Comparison of ENCODE assay signal across 22 mouse cellular contexts in the genomic region with DNA sequence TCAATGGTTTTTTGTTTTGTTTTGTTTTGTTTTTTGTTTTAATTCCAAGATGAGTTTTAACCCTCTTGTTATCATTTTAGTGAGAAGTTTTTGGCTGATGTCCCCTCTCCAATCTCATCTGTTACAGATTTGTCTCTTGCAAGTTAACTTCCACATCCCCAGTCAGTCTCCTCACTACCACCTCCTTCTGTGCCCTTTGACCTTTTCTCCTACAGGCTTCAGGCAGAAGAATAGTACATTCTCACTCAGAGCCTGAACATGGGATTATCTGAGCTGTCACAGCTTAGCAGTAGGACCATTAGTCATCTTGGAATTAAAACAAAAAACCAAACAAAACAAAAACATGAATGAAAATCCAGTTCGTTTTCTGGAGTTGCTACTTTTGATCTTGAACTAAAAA.
"Had no signal": no experiment of that assay in that cellular context is flagged by ENCODE, and none has a peak within 500 bp of the region (broad histone marks: within the 10 kb centered on the region; RNA-seq: fewer than 3 reads in every experiment).

No protein-coding gene starts in this region.

- DNase-seq: kidney, postnatal 25 days; layer of hippocampus, postnatal 36 days; liver; lung, adult 18-20 months; right cerebral cortex, adult 18-20 months; right cerebral cortex, postnatal 14 days; right cerebral cortex, postnatal 4 days; thymus, adult 2 months; thymus, postnatal 14 days; thymus, postnatal 4 days had no signal

- H3K27me3 ChIP-seq: limb, embryonic 13.5 days; liver, embryonic 12.5 days; liver, embryonic 15.5 days; midbrain, embryonic 12.5 days; midbrain, embryonic 15.5 days; neural tube, embryonic 12.5 days; neural tube, embryonic 15.5 days had no signal

- H3K9me3 ChIP-seq: limb, embryonic 13.5 days; liver, embryonic 12.5 days; liver, embryonic 15.5 days; midbrain, embryonic 12.5 days; midbrain, embryonic 15.5 days; neural tube, embryonic 12.5 days; neural tube, embryonic 15.5 days had no signal

- H3K36me3 ChIP-seq: limb, embryonic 13.5 days; liver, embryonic 12.5 days; liver, embryonic 15.5 days; midbrain, embryonic 12.5 days; midbrain, embryonic 15.5 days; neural tube, embryonic 12.5 days; neural tube, embryonic 15.5 days had no signal

- H3K4me1 ChIP-seq: liver, embryonic 12.5 days; liver, embryonic 15.5 days; midbrain, embryonic 15.5 days; neural tube, embryonic 12.5 days; neural tube, embryonic 15.5 days had no signal

- H3K4me2 ChIP-seq: limb, embryonic 13.5 days; liver, embryonic 12.5 days; liver, embryonic 15.5 days; midbrain, embryonic 12.5 days; midbrain, embryonic 15.5 days; neural tube, embryonic 12.5 days; neural tube, embryonic 15.5 days had no signal

- H3K27ac ChIP-seq: kidney, postnatal 0 days; left cerebral cortex, adult 2 months; limb, embryonic 13.5 days; liver, embryonic 12.5 days; liver, embryonic 15.5 days; macrophage; midbrain, embryonic 12.5 days; midbrain, embryonic 15.5 days; neural tube, embryonic 12.5 days; neural tube, embryonic 15.5 days; stomach, postnatal 0 days had no signal

- H3K9ac ChIP-seq: limb, embryonic 13.5 days; liver, embryonic 12.5 days; liver, embryonic 15.5 days; midbrain, embryonic 12.5 days; midbrain, embryonic 15.5 days; neural tube, embryonic 12.5 days; neural tube, embryonic 15.5 days had no signal

- H3K4me3 ChIP-seq: left cerebral cortex, adult 2 months; limb, embryonic 13.5 days; liver, embryonic 12.5 days; liver, embryonic 15.5 days; midbrain, embryonic 12.5 days; midbrain, embryonic 15.5 days; neural tube, embryonic 12.5 days; neural tube, embryonic 15.5 days had no signal

- ATAC-seq: intestine, postnatal 0 days; liver, embryonic 12.5 days; midbrain, embryonic 15.5 days had no signal
